Mouse (Mus musculus) heart, postnatal 0 days (tissue): Measurements from ENCODE around the gene Pcsk1n.

Experiments
- CTCF ChIP-seq: IDR thresholded peaks from 2 replicates; pipeline ENCODE4 v1.5.1; 2016; ENCODE audit warnings: antibody characterized with exemption, control low read depth, low read depth
- EP300 ChIP-seq: IDR thresholded peaks from 2 replicates; pipeline ENCODE4 v1.6.1; 2016; ENCODE audit warnings: antibody characterized with exemption, low read depth

- TF ChIP-seq CTCF (no peak), EP300 (no peak)
Measured at GRCm38 (mm10) chrX:7947900-7948492, 28.4 kb downstream of the Pcsk1n start.
